Mouse (Mus musculus) heart, adult 2 months (tissue): ENCODE data around the gene Sh3gl2. TPM values are rescaled to one million over a fixed set of nuclear protein-coding genes. Genes with fewer than 3 reads are reported as not detected.

Source experiments
- DNase-seq, 2 experiments: peaks; one replicate each; pipeline ENCODE4 v3.0.0; 2021
- H3K27ac ChIP-seq: fragments of 200-600 bp; 2 replicates; pipeline ENCODE4 v1.8.1; 2022
- H3K27me3 ChIP-seq: fragments of 200-500 bp; 2 replicates; pipeline ENCODE4 v1.6.1; 2012; ENCODE audit warnings: mild to moderate bottlenecking, low read length, inconsistent platforms, mixed read lengths; ENCODE audit not compliant: control insufficient read depth, insufficient read depth
- H3K36me3 ChIP-seq: fragments of 200-500 bp; 2 replicates; pipeline ENCODE4 v1.6.1; 2012; ENCODE audit warnings: low read length, inconsistent platforms; ENCODE audit not compliant: control insufficient read depth, insufficient read depth
- H3K4me1 ChIP-seq: fragments of 200-500 bp; 2 replicates; pipeline ENCODE4 v1.6.1; 2011; ENCODE audit warnings: low read length; ENCODE audit not compliant: control insufficient read depth, insufficient read depth
- H3K4me3 ChIP-seq: fragments of 200-600 bp; 2 replicates; pipeline ENCODE4 v1.8.1; 2022
- H3K79me2 ChIP-seq: fragments of 200-500 bp; replicated peaks from 2 replicates; pipeline ENCODE4 v1.6.1; 2012; ENCODE audit warnings: mild to moderate bottlenecking, inconsistent platforms, low read length, moderate library complexity, mixed read lengths; ENCODE audit not compliant: control insufficient read depth, insufficient read depth
- H3K9ac ChIP-seq: fragments of 200-500 bp; 2 replicates; pipeline ENCODE4 v1.6.1; 2012; ENCODE audit warnings: low read depth, mild to moderate bottlenecking, control low read depth, inconsistent platforms, low read length, mixed read lengths
- CTCF ChIP-seq: fragments of 200-600 bp; IDR thresholded peaks from 2 replicates; pipeline ENCODE4 v1.8.1; 2022; ENCODE audit warnings: antibody characterized with exemption, mild to moderate bottlenecking, moderate library complexity
- EP300 ChIP-seq: fragments of 200-500 bp; IDR thresholded peaks from 2 replicates; pipeline ENCODE4 v1.6.1; 2011; ENCODE audit warnings: low read depth, low read length, control low read depth; ENCODE audit not compliant: insufficient read depth
- POLR2A ChIP-seq: fragments of 200-500 bp; IDR thresholded peaks from 2 replicates; pipeline ENCODE4 v1.6.1; 2011; ENCODE audit warnings: mild to moderate bottlenecking, low read depth, low read length, control low read depth; ENCODE audit not compliant: insufficient read depth
- WGBS: fragments of 180-500 bp; shearing (Covaris S2); methylation state at CpG from one replicate; pipeline ENCODE4 v1.1.7; 2018; 5-methylcytosine and 5-hydroxymethylcytosine counted together
- intact Hi-C: fragments of 180-260 bp; cut with DNase I; formaldehyde crosslinking; loops from one replicate; pipeline ENCODE4 v1.15.1; 2025
- polyA plus RNA-seq: library from polyadenylated mRNA; depleted of rRNA; stranded (reverse); fragments of >200 nt; gene quantifications from 2 replicates; pipeline ENCODE4 v1.2.3, GENCODE M21; 2012
- total RNA-seq, 2 experiments: library from RNA; stranded (reverse); gene quantifications; 2 replicates each; pipeline ENCODE4 v1.2.3; 2021

The Sh3gl2 gene
- total and polyA plus RNA-seq, 3 experiments: 0.62 to 6.7 (median 5.4) TPM

GRCm38 (mm10) chr4:85420429-85420828, 215.5 kb downstream of the Sh3gl2 start:
- WGBS: 76% methylated on average over 6 of the region's 6 CpGs
- Histone ChIP-seq H3K36me3 (no peaks in the 10 kb centered on the region), H3K79me2 (no peaks in the 10 kb centered on the region; the same call in 1 of the 2 replicates), H3K4me1 (no peaks in the 10 kb centered on the region), H3K27ac (no peak overlapping the region), H3K27me3 (no peaks in the 10 kb centered on the region), H3K4me3 (no peak overlapping the region), H3K9ac (no peak overlapping the region)
- no peak for DNase-seq
- intact Hi-C loops: no loop called here
- TF ChIP-seq CTCF (no peak), POLR2A (no peak), EP300 (no peak)

GRCm38 (mm10) chr4:85426211-85426610, 221.3 kb downstream of the Sh3gl2 start:
- no peak overlapping the region for H3K4me3 ChIP-seq
- no peaks in the 10 kb centered on the region; the same call in 1 of the 2 replicates for H3K79me2 ChIP-seq
- H3K4me1 ChIP-seq: no peaks in the 10 kb centered on the region
- no peak for TF ChIP-seq EP300
- TF ChIP-seq POLR2A: no peak
- no peak for TF ChIP-seq CTCF
- no peak for DNase-seq
- no peaks in the 10 kb centered on the region for H3K27me3 ChIP-seq
- no peak overlapping the region for H3K27ac ChIP-seq
- H3K36me3 ChIP-seq: no peaks in the 10 kb centered on the region
- 76% methylated on average over 4 of the region's 4 CpGs for WGBS
- no peak overlapping the region for H3K9ac ChIP-seq
- intact Hi-C loops: no loop called here

- intact Hi-C loops: no loop called here
- Histone ChIP-seq H3K4me3 (no peak overlapping the region), H3K27ac (no peak overlapping the region), H3K9ac (no peak overlapping the region), H3K4me1 (no peaks in the 10 kb centered on the region), H3K36me3 (no peaks in the 10 kb centered on the region), H3K79me2 (no peaks in the 10 kb centered on the region), H3K27me3 (no peaks in the 10 kb centered on the region)
- WGBS: 77% methylated on average over 4 of the region's 4 CpGs
- TF ChIP-seq EP300: no peak
- no peak for TF ChIP-seq POLR2A
- TF ChIP-seq CTCF: no peak
- DNase-seq: no peak
Observed at GRCm38 (mm10) chr4:85432786-85433185, 227.9 kb downstream of the Sh3gl2 start.

DNA sequence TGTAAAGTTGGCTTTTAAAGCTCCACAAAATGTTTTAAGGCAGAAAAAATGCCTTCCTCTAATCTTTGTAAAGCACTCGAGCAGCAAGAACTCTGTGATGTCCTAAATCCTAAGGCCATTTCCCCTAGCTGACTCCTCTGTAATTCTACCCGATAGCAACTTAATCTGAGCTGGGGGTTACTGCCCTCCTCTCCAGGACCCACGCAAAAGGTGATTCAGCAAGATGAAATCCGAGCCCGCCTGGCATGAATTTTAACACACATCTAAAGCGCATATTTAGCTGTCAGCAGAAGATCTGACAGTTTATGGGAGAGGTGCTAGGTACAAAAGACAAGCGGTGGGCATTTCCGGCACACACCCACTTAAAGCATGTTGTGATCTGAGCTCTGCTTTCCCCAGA, 229.8 kb downstream of the Sh3gl2 start:
- Histone ChIP-seq H3K9ac (no peak overlapping the region), H3K36me3 (no peaks in the 10 kb centered on the region), H3K27me3 (no peaks in the 10 kb centered on the region), H3K4me3 (no peak overlapping the region), H3K27ac (no peak overlapping the region), H3K79me2 (no peaks in the 10 kb centered on the region), H3K4me1 (no peaks in the 10 kb centered on the region)
- no peak for TF ChIP-seq POLR2A
- TF ChIP-seq CTCF: no peak
- no peak for TF ChIP-seq EP300
- intact Hi-C loops: no loop called here
- 42% methylated on average over 8 of the region's 8 CpGs for WGBS
- DNase-seq: peak in 1 of 2 experiments; percentile 7

DNA sequence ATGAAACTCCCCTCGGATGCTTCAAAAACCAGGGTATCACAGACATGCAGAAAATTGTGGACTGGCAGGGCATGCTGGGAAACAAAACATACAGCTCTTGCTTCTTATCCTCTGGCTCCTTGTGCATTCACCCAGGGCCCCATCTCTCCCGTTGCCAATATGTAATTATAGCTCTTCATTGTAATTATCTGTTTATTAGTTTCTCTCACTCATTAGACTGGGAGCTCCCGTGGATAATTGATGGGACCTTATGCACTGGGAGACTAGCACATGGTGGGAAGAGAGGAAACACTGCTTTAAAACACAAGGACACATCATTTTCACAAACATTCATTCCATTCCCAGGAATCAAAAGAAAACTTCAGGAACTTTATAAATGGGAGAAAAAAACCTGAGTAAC, 233.9 kb downstream of the Sh3gl2 start:
- H3K27ac ChIP-seq: no peak overlapping the region
- H3K4me3 ChIP-seq: no peak overlapping the region
- H3K4me1 ChIP-seq: no peaks in the 10 kb centered on the region
- intact Hi-C loops: no loop called here
- TF ChIP-seq EP300 (no peak), POLR2A (no peak), CTCF (no peak)
- no peak overlapping the region for H3K9ac ChIP-seq
- no peaks in the 10 kb centered on the region for H3K79me2 ChIP-seq
- H3K36me3 ChIP-seq: no peaks in the 10 kb centered on the region
- WGBS: 59% methylated on average over 3 of the region's 3 CpGs
- no peaks in the 10 kb centered on the region for H3K27me3 ChIP-seq
- DNase-seq: no peak

DNA sequence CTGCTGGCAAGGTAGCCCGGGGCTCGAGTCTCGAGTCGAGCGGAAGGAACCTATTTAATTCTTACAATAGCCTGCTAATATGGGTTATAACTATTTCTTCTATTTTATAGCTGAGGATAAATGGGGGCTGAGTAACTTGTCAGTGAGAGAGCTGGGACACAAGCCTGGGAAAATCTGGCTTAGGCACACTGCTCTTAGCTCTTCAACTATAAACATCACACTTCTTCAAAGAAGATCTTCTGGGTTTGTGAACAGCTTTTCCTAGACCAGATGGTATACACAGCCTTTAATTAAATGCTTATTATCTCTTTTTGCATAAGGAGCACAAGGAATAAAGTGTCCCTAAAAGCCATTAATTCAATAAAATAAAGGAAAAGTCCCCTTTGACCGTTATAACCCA, 278.7 kb downstream of the Sh3gl2 start:
- Histone ChIP-seq H3K36me3 (no peaks in the 10 kb centered on the region), H3K79me2 (no peaks in the 10 kb centered on the region), H3K9ac (no peak overlapping the region), H3K27me3 (no peaks in the 10 kb centered on the region), H3K27ac (no peak overlapping the region), H3K4me3 (no peak overlapping the region), H3K4me1 (no peaks in the 10 kb centered on the region)
- TF ChIP-seq CTCF (no peak), POLR2A (no peak), EP300 (no peak)
- no peak for DNase-seq
- WGBS: 93% methylated on average over 6 of the region's 6 CpGs
- intact Hi-C loops: no loop called here
